Mouse (Mus musculus) embryonic facial prominence, embryonic 14.5 days (tissue): ENCODE measurements around the gene Rtraf. TPM values are rescaled to one million over a fixed set of nuclear protein-coding genes. Genes with fewer than 3 reads are reported as not detected.

Experiments used
- ATAC-seq: fragments of 200-750 bp; cut with Nextera tagmentation; 2 replicates; pipeline ENCODE4 v1.8.0; 2017; ENCODE audit warnings: low read depth, moderate number of reproducible peaks, moderate TSS enrichment
- DNase-seq: peaks from one replicate; pipeline ENCODE4 v3.0.0-alpha.2; 2015; ENCODE audit warnings: low spot score
- H3K27ac ChIP-seq: fragments of 300-500 bp; sonication (generic); replicated peaks from 2 replicates; pipeline ENCODE4 v1.5.1; 2014; ENCODE audit warnings: low read depth, mild to moderate bottlenecking, low read length, moderate library complexity
- H3K27me3 ChIP-seq: fragments of 300-500 bp; sonication (generic); replicated peaks from 2 replicates; pipeline ENCODE4 v1.6.1; 2014; ENCODE audit warnings: low read length; ENCODE audit not compliant: control insufficient read depth, insufficient read depth
- H3K36me3 ChIP-seq: fragments of 300-500 bp; sonication (generic); 2 replicates; pipeline ENCODE4 v1.6.1; 2014; ENCODE audit warnings: low read length, mixed read lengths; ENCODE audit not compliant: control insufficient read depth, insufficient read depth
- H3K4me1 ChIP-seq: fragments of 300-500 bp; sonication (generic); 2 replicates; pipeline ENCODE4 v1.6.1; 2014; ENCODE audit warnings: antibody characterized with exemption, low read length; ENCODE audit not compliant: control insufficient read depth, insufficient read depth
- H3K4me2 ChIP-seq: fragments of 300-500 bp; sonication (generic); 2 replicates; pipeline ENCODE4 v1.6.1; 2014; ENCODE audit warnings: low read depth, mild to moderate bottlenecking, low read length, moderate library complexity, mixed read lengths
- H3K4me3 ChIP-seq: fragments of 300-500 bp; sonication (generic); 2 replicates; pipeline ENCODE4 v1.5.1; 2014; ENCODE audit warnings: low read depth, mild to moderate bottlenecking, low read length
- H3K9ac ChIP-seq: fragments of 300-500 bp; sonication (generic); 2 replicates; pipeline ENCODE4 v1.6.1; 2014; ENCODE audit warnings: low read depth, mild to moderate bottlenecking, low read length, moderate library complexity, mixed read lengths
- H3K9me3 ChIP-seq: fragments of 300-500 bp; sonication (generic); 2 replicates; pipeline ENCODE4 v1.6.1; 2016; ENCODE audit warnings: low read length; ENCODE audit not compliant: control insufficient read depth
- WGBS: fragments of 180-500 bp; shearing (Covaris S2); extraction: QIAGEN DNeasy Blood & Tissue Kit; methylation state at CpG from one replicate; pipeline ENCODE4 v1.1.7; 2014; 5-methylcytosine and 5-hydroxymethylcytosine counted together
- polyA plus RNA-seq: library from polyadenylated mRNA; unstranded; fragments of >200 nt; fragmentation: Nextera tagmentation; extraction: Ambion mirVana; gene quantifications from 2 replicates; pipeline ENCODE4 v1.2.1, GENCODE M21; 2014

Gene Rtraf
- polyA plus RNA-seq, 1 experiment from 2014 or later: 255 TPM

- H3K36me3 ChIP-seq: no peaks in the 10 kb centered on the region
- no peak overlapping the region for H3K9ac ChIP-seq
- H3K4me3 ChIP-seq: no peak overlapping the region
- ATAC-seq (no peak), DNase-seq (no peak)
- no peaks in the 10 kb centered on the region for H3K4me1 ChIP-seq
- no peaks in the 10 kb centered on the region for H3K27me3 ChIP-seq
- 38% methylated on average over 3 of the region's 3 CpGs for WGBS
- H3K9me3 ChIP-seq: 0 out of 2 replicates have a peak, but pooled peaks cover 3% of the 10 kb centered on the region
- H3K27ac ChIP-seq: no peak overlapping the region
- no peak overlapping the region for H3K4me2 ChIP-seq
These were observed 29.8 kb upstream of the Rtraf start for GRCm38 (mm10) chr14:19853471-19853870.

- H3K27me3 ChIP-seq: no peaks in the 10 kb centered on the region
- DNase-seq (peak; percentile 63), ATAC-seq (peak; percentile 37; the same call in 1 of the 2 replicates)
- H3K4me1 ChIP-seq: no peaks in the 10 kb centered on the region
- H3K36me3 ChIP-seq: no peaks in the 10 kb centered on the region
- peak overlapping the region; percentile 22 for H3K4me3 ChIP-seq
- no peak overlapping the region for H3K27ac ChIP-seq
- peak overlapping the region; percentile 54 for H3K4me2 ChIP-seq
- no peaks in the 10 kb centered on the region for H3K9me3 ChIP-seq
- peak overlapping the region; percentile 49 for H3K9ac ChIP-seq
- 24% methylated on average over 15 of the region's 15 CpGs for WGBS
These were observed 16.1 kb upstream of the Rtraf start for GRCm38 (mm10) chr14:19839600-19840332.

- Histone ChIP-seq H3K4me1 (no peaks in the 10 kb centered on the region), H3K27ac (no peak overlapping the region), H3K36me3 (no peaks in the 10 kb centered on the region), H3K4me2 (no peak overlapping the region), H3K4me3 (no peak overlapping the region), H3K9me3 (no peaks in the 10 kb centered on the region), H3K27me3 (no peaks in the 10 kb centered on the region), H3K9ac (no peak overlapping the region)
- ATAC-seq (no peak), DNase-seq (no peak)
- WGBS: 84% methylated on average over 3 of the region's 3 CpGs
These were observed 12.7 kb upstream of the Rtraf start for GRCm38 (mm10) chr14:19836289-19836688.

DNA sequence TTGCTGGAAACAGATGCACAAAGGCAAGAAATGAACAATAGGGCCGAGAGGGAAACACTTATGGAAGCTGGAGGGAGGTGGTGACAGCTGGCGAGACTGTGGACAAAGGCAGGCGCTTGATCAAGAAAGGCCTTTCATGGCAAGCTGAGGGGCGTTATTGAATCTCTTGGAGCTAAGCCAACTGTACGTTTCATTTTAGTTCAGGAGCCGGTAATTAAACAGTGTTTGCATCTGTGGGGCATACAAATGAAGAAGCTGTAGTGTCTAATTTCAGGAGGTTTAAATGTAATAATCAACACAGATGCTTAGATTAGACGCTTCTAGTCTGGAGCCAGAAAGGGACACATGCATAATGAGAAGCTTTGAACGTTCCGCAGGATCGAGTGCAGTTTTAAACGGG, 1.9 kb upstream of the Rtraf start:
- H3K9ac ChIP-seq: no peak overlapping the region
- ATAC-seq (peak; percentile 4; the same call in 1 of the 2 replicates), DNase-seq (peak; percentile 77)
- H3K27me3 ChIP-seq: no peaks in the 10 kb centered on the region
- 56% methylated on average over 11 of the region's 11 CpGs for WGBS
- H3K4me1 ChIP-seq: peaks cover 5% of the 10 kb centered on the region
- 0 out of 2 replicates have a peak, but pooled peaks cover 4% of the 10 kb centered on the region for H3K9me3 ChIP-seq
- no peak overlapping the region for H3K27ac ChIP-seq
- peaks cover 14% of the 10 kb centered on the region for H3K36me3 ChIP-seq
- no peak overlapping the region for H3K4me2 ChIP-seq
- no peak overlapping the region for H3K4me3 ChIP-seq

GRCm38 (mm10) chr14:19821686-19822085, 1.9 kb downstream of the Rtraf start:
- H3K36me3 ChIP-seq: peaks cover 45% of the 10 kb centered on the region
- H3K4me3 ChIP-seq: no peak overlapping the region
- 98% methylated on average over 5 of the region's 5 CpGs for WGBS
- 0 out of 2 replicates have a peak, but pooled peaks cover 4% of the 10 kb centered on the region for H3K9me3 ChIP-seq
- H3K9ac ChIP-seq: no peak overlapping the region
- H3K27me3 ChIP-seq: no peaks in the 10 kb centered on the region
- ATAC-seq (no peak), DNase-seq (no peak)
- no peak overlapping the region for H3K4me2 ChIP-seq
- no peak overlapping the region for H3K27ac ChIP-seq
- peaks cover 5% of the 10 kb centered on the region for H3K4me1 ChIP-seq

DNA sequence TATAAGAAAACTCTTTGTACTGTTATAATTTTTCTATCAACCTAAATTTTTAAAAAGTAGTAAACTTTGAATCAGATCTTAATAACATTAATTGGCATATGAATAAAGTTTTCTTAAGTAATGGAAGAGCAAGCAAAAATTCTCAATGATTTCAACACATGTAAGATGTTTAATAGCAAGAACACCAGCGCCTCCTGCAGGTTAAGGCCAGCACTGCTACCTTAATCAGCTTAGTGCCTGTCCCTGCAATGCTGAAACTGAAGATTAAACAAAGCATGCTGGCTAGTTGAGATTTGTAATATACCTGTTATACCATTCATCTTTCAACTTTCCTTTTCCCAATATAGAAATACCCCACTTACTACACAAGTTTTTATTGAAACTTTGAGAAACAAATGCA, 5.7 kb downstream of the Rtraf start:
- H3K9ac ChIP-seq: no peak overlapping the region
- H3K27me3 ChIP-seq: no peaks in the 10 kb centered on the region
- H3K9me3 ChIP-seq: 0 out of 2 replicates have a peak, but pooled peaks cover 4% of the 10 kb centered on the region
- H3K36me3 ChIP-seq: peaks cover 80% of the 10 kb centered on the region
- no peak overlapping the region for H3K4me2 ChIP-seq
- H3K4me1 ChIP-seq: peaks cover 5% of the 10 kb centered on the region
- no peak overlapping the region for H3K4me3 ChIP-seq
- H3K27ac ChIP-seq: no peak overlapping the region
- DNase-seq (peak; percentile 84), ATAC-seq (peak; percentile 41; the same call in 1 of the 2 replicates)
- 11% methylated on average over 1 of the region's 1 CpGs for WGBS

GRCm38 (mm10) chr14:19813061-19813460, 10.6 kb downstream of the Rtraf start:
- Histone ChIP-seq H3K4me2 (no peak overlapping the region), H3K4me1 (no peaks in the 10 kb centered on the region), H3K9ac (no peak overlapping the region), H3K4me3 (no peak overlapping the region), H3K27me3 (no peaks in the 10 kb centered on the region), H3K36me3 (peaks cover 73% of the 10 kb centered on the region), H3K27ac (no peak overlapping the region), H3K9me3 (no peaks in the 10 kb centered on the region)
- WGBS: 96% methylated on average over 2 of the region's 2 CpGs
- DNase-seq: no peak
- no peak for ATAC-seq

GRCm38 (mm10) chr14:19809934-19810333, 13.7 kb downstream of the Rtraf start:
- whole genome bisulfite sequencing: 63% methylated on average over 10 of the region's 10 CpGs
- DNase-seq: no peak
- no peak overlapping the region for H3K9ac ChIP-seq

GRCm38 (mm10) chr14:19807858-19808257, 15.8 kb downstream of the Rtraf start:
- Histone ChIP-seq H3K4me3 (no peak overlapping the region), H3K4me1 (no peaks in the 10 kb centered on the region), H3K9ac (no peak overlapping the region), H3K27ac (no peak overlapping the region), H3K9me3 (no peaks in the 10 kb centered on the region), H3K27me3 (no peaks in the 10 kb centered on the region), H3K4me2 (no peak overlapping the region), H3K36me3 (peaks cover 39% of the 10 kb centered on the region)
- 83% methylated on average over 2 of the region's 2 CpGs for whole genome bisulfite sequencing
- no peak for ATAC-seq
- no peak for DNase-seq

More at GRCm38 (mm10) chr14:19809934-19810333, 13.7 kb downstream of the Rtraf start:
- no peak overlapping the region for H3K4me2 ChIP-seq
- H3K9me3 ChIP-seq: no peaks in the 10 kb centered on the region
- H3K27me3 ChIP-seq: no peaks in the 10 kb centered on the region
- no peaks in the 10 kb centered on the region for H3K4me1 ChIP-seq
- H3K27ac ChIP-seq: no peak overlapping the region
- no peak for ATAC-seq
- peaks cover 53% of the 10 kb centered on the region for H3K36me3 ChIP-seq
- H3K4me3 ChIP-seq: no peak overlapping the region
